Mouse (Mus musculus): ENCODE measurements around the gene Plekha5. TPM values are rescaled to one million over a fixed set of nuclear protein-coding genes. Genes with fewer than 3 reads are reported as not detected.

The Plekha5 gene
- total RNA-seq, 1 experiment from 2014 or later, result 12.7 TPM

DNA sequence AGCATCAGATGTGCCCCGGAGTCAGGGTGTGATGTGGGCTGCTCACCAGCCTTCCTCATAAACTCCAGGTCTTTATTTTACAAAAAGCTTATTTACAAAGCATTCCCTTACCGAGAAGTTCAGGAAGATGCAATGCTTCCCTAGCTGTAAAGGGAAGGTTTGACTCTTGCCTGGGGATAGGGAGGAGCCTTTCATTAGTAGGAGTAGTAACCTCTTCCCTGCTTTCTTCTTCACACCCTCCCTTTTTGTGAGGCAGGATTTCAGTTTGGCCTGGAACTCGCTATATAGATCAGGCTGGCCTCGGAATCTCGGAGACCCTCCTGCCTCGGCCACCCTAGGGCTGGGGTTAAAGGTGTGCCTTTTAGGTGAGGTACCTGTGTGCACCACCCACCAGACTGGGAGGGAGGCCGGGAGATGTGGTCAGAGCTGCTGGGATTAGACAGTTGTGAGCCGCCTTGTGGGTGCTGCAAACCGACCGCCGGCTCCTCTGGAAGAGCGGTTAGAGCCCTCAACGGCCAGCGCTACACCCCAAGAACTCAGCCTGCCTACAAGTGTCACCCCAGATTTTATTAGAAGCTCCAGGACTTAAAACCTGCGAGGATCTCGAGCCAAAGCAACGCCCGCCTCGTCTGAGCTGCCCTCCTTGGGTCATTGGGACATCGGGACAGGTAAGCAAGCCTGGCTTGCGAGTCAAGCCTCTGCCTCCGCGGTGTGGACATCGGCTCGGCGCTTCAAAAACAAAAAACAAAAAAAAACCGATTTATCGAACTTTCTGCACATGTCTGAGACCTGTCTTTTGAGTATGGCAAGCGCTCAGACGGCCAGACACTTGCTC is 198.8 kb downstream of the Plekha5 start, which contains the start of gene Aebp2:
Aebp2 (plus strand) TSS at position 273 of the 835 bp plus-strand sequence.
- ATAC-seq (ENCODE audit: extremely low read depth, insufficient number of reproducible peaks, low FRiP score, poor library complexity, severe bottlenecking), result no peak; the same call in 1 of the 2 replicates

- peak; percentile 67 for ATAC-seq (ENCODE audit: extremely low read depth, insufficient number of reproducible peaks, low FRiP score, poor library complexity, severe bottlenecking)
Measured at GRCm38 (mm10) chr6:140623226-140624095, 199.6 kb downstream of the Plekha5 start.

DNA sequence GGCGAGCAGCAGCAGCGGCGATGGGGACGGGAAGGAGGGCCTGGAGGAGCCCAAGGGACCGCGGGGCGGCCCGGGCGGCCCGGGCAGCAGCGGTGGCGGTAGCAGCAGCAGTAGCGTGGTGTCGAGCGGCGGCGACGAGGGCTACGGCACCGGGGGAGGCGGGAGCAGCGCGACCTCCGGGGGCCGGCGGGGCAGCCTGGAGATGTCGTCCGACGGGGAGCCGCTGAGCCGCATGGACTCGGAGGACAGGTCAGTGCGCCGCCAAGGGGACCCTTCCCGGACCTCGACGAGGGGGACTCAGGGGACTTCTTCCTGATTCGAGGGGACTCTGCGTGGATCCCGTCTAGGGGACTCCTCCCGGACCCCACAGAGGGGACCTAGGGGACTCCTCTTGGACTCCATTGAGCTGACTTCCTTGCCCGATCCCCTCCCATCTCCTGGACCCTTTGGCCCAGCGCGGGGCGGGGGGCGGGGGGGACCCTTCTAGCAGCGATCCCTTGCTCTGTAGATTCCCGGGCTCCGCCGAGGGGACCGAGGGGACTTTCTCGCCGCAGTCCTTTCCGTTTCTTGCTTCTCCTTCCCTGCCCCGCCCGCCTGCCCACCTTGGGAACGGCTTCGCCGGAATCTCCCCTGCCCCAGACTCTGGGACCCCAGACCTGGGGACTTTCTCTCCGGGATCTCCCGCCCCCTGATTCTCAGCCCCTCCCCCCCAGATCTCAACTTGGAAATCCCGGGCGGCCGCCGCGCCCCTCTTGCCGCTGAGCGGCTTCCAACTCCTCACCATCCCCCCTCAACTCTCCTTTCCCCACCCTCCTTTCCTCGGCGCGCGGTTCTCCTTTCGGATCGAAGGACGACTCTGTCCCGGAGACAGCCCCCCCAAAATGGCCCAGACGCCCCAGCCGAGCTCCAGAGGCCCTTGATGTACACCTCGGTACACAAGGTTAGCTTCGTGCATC is 200.5 kb downstream of the Plekha5 start:
- no peak for ATAC-seq (ENCODE audit: extremely low read depth, insufficient number of reproducible peaks, low FRiP score, poor library complexity, severe bottlenecking)

- ATAC-seq (ENCODE audit: extremely low read depth, insufficient number of reproducible peaks, low FRiP score, poor library complexity, severe bottlenecking), result no peak
Measured at GRCm38 (mm10) chr6:140629176-140629859, 205.5 kb downstream of the Plekha5 start.

- ATAC-seq (ENCODE audit: extremely low read depth, insufficient number of reproducible peaks, low FRiP score, poor library complexity, severe bottlenecking), result no peak
Measured at GRCm38 (mm10) chr6:140630306-140630705, 206.5 kb downstream of the Plekha5 start.

GRCm38 (mm10) chr6:140633616-140634015 is 209.8 kb downstream of the Plekha5 start:
- ATAC-seq (ENCODE audit: extremely low read depth, insufficient number of reproducible peaks, low FRiP score, poor library complexity, severe bottlenecking), result no peak

- ATAC-seq (ENCODE audit: extremely low read depth, insufficient number of reproducible peaks, low FRiP score, poor library complexity, severe bottlenecking), result no peak
Measured at GRCm38 (mm10) chr6:140636290-140636689, 212.4 kb downstream of the Plekha5 start.

- no peak for ATAC-seq (ENCODE audit: extremely low read depth, insufficient number of reproducible peaks, low FRiP score, poor library complexity, severe bottlenecking)
Measured at GRCm38 (mm10) chr6:140642010-140642409, 218.2 kb downstream of the Plekha5 start.

DNA sequence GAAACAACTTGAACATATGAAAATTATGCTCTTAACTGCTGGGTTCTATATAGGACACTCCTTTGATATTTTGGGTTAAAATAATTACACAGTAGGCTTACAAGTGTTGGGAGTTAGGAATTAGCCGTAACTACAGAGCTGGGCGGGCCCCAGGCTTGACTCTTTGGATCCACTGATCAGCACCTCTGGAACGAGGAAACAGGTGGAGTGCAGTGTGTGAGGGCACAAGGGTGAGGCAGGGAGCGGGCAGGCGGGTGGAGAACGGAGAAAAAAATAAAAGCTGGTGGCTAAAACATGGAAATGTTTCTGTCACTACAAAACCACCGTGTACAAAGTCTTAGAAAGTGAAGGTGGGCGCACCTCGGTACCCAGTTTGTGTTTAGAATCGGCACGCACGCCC is 218.8 kb downstream of the Plekha5 start:
- no peak for ATAC-seq (ENCODE audit: extremely low read depth, insufficient number of reproducible peaks, low FRiP score, poor library complexity, severe bottlenecking)

- ATAC-seq (ENCODE audit: extremely low read depth, insufficient number of reproducible peaks, low FRiP score, poor library complexity, severe bottlenecking), result no peak
Measured at GRCm38 (mm10) chr6:140645931-140646330, 222.1 kb downstream of the Plekha5 start.

Other genes starting within 250 kb of the Plekha5 start
- 58.4 and 60.2 TPM in 2 replicates for gene Aebp2, start 198.6 kb downstream of the Plekha5 start, total RNA-seq (2017)

Measured in neutrophil, adult 5-6 weeks (primary cell).